Mouse (Mus musculus) ES-E14 (cell line): ENCODE results near the gene 2900011O08Rik.

Source experiments
- CHD2 ChIP-seq: IDR thresholded peaks from 2 replicates; pipeline ENCODE4 v1.6.1; 2014; ENCODE audit warnings: mild to moderate bottlenecking, low read depth, low read length, inconsistent platforms
- HCFC1 ChIP-seq: IDR thresholded peaks from 2 replicates; pipeline ENCODE4 v1.6.1; 2012; ENCODE audit warnings: low read length, inconsistent platforms, borderline replicate concordance; ENCODE audit not compliant: insufficient read depth

DNA sequence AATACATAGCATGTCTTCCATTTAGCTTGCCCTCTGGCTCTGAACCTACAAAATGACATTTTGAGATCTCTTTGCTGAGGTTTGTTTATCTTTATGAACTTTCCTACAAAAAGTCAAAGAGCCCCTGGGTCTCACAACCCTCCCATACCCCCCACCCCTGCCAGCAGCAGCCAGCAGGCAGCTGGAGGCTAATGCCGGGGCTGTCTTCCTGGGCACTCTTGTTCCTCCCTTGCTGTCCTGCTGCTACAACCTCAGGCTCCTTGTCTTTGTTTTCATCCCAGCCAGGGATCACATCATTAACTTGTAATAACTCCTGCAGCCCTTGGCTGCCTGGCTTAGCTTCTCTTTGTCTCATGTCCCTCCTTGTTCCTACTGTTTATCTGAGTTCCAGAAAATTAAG lies 68.9 kb downstream of the 2900011O08Rik start:
- TF ChIP-seq HCFC1, result no peak
- TF ChIP-seq CHD2, result no peak
